In the genomic region with DNA sequence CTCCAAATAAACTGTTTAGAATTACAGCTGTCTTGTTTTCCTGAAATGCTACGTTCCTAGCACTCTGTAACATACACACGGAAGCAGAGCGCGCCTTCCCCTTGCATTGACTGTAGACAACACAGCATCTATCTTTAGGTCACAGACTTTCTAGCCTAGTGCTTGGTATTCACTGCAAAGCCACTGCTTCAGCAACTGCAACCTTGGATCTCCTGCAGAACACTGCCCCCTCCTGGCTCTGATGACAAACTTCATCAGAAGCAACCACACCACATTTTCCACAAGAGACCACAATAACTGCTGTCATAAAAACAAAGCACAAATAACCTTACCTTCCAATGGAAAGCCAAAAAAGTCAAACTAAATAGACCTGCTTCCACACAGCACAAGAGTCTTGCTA, we compare ENCODE assay signal across 8 mouse cellular contexts. TPM values are rescaled to one million over a fixed set of nuclear protein-coding genes. Genes with fewer than 3 reads are reported as not detected.
DNase-seq lines count a peak whose midpoint lies in the region; ATAC-seq and TF ChIP-seq lines count a peak whose summit lies in the region.

No protein-coding gene starts in this region.

- H3K4me2 ChIP-seq in kidney, postnatal 0 days (ENCODE audit: low read length) = no peak overlapping the region

- H3K9ac ChIP-seq in MEL (ENCODE audit: control insufficient read depth, low read depth, low read length, poor library complexity, severe bottlenecking) = no peak overlapping the region
- H3K9ac ChIP-seq in kidney, postnatal 0 days (ENCODE audit: low read depth, low read length) = no peak overlapping the region

- peaks cover 32% of the 10 kb centered on the region for H3K79me2 ChIP-seq in MEL (ENCODE audit: control insufficient read depth, insufficient read depth, low read length, poor library complexity)

- no peak for TF ChIP-seq POLR2A in MEL (IDR thresholded peaks at IDR 0.05; ENCODE audit: control insufficient read depth in 1 of 2, insufficient read depth in 1 of 2, low read depth in 1 of 2, low read length in 2 of 2, poor library complexity in 1 of 2)

- TF ChIP-seq RAD21 in MEL (IDR thresholded peaks at IDR 0.05; ENCODE audit: low read depth, low read length) = peak; percentile 45

- intact Hi-C loops in gastrocnemius, adult 2 months (cut with DNase I) = loop anchor here (1.0 to 5.0 kb wide), 2 partner anchors 95 to 368 kb away; no protein-coding TSS in a partner anchor

- peak; percentile 69 to 79 (median 72) for TF ChIP-seq CTCF in MEL (IDR thresholded peaks at IDR 0.05 in 2 of 3, conservative IDR thresholded peaks at IDR 0.05 in 1 of 3; ENCODE audit: control insufficient read depth in 1 of 3, insufficient read depth in 1 of 3, low read depth in 2 of 3, low read length in 3 of 3, poor library complexity in 1 of 3, severe bottlenecking in 1 of 3)
- peak; percentile 90 for TF ChIP-seq CTCF in gastrocnemius, adult 2 months (IDR thresholded peaks at IDR 0.05)
- peak; percentile 85 for TF ChIP-seq CTCF in kidney, postnatal 0 days (IDR thresholded peaks at IDR 0.05; ENCODE audit: low read depth)

- H3K27me3 ChIP-seq in MEL (ENCODE audit: control insufficient read depth in 1 of 2, insufficient read depth in 2 of 2, low read length in 2 of 2) = no peaks in the 10 kb centered on the region
- H3K27me3 ChIP-seq in kidney, postnatal 0 days (ENCODE audit: insufficient read depth, low read length) = no peaks in the 10 kb centered on the region

- no peak overlapping the region for H3K27ac ChIP-seq in MEL (ENCODE audit: control insufficient read depth, low read depth, low read length)
- no peak overlapping the region for H3K27ac ChIP-seq in gastrocnemius, adult 2 months
- no peak overlapping the region for H3K27ac ChIP-seq in kidney, postnatal 0 days

- no peak for DNase-seq in frontal cortex, postnatal 10 days (ENCODE audit: low spot score in 2 of 2)
- DNase-seq in MEL (ENCODE audit: low read depth, low spot score) = peak; percentile 80
- peak; percentile 65 for DNase-seq in cerebellum, adult 9-11 months
- DNase-seq in gastrocnemius, adult 2 months = peak; percentile 57
- peak; percentile 89 for DNase-seq in kidney, postnatal 0 days (ENCODE audit: low spot score)
- DNase-seq in lung, postnatal 14 days = peak; percentile 74
- DNase-seq in right cerebral cortex, adult 2 months (ENCODE audit: low spot score in 2 of 2) = peak; percentile 61 to 70

- no peak for TF ChIP-seq EP300 in MEL (IDR thresholded peaks at IDR 0.05; ENCODE audit: low read depth in 1 of 2, low read length in 2 of 2)

- no peaks in the 10 kb centered on the region for H3K4me1 ChIP-seq in MEL (ENCODE audit: control insufficient read depth in 1 of 2, insufficient read depth in 2 of 2, low read length in 2 of 2)
- 0 out of 2 replicates have a peak, but pooled peaks cover 3% of the 10 kb centered on the region for H3K4me1 ChIP-seq in kidney, postnatal 0 days (replicated peaks; ENCODE audit: insufficient read depth, low read length)

- H3K4me3 ChIP-seq in MEL (ENCODE audit: control insufficient read depth in 1 of 2, insufficient read depth in 1 of 2, low read depth in 2 of 2, low read length in 2 of 2) = no peak overlapping the region
- H3K4me3 ChIP-seq in gastrocnemius, adult 2 months = no peak overlapping the region
- H3K4me3 ChIP-seq in kidney, postnatal 0 days (replicated peaks; ENCODE audit: low read depth, low read length) = no peak overlapping the region

- WGBS in kidney, postnatal 0 days = 78% methylated on average over 4 of the region's 4 CpGs

- peak; percentile 76 for ATAC-seq in frontal cortex, adult (ENCODE audit: low TSS enrichment)
- no peak for ATAC-seq in kidney, postnatal 0 days (replicated peaks; ENCODE audit: low FRiP score, low read depth)

- no peaks in the 10 kb centered on the region for H3K9me3 ChIP-seq in MEL (replicated peaks; ENCODE audit: insufficient read depth, low read length)
- H3K9me3 ChIP-seq in kidney, postnatal 0 days (replicated peaks; ENCODE audit: low read length) = no peaks in the 10 kb centered on the region

- peaks cover 0 to 4% of the 10 kb centered on the region in 2 experiments; a peak in 2 of 4 replicates for H3K36me3 ChIP-seq in MEL (ENCODE audit: control insufficient read depth in 1 of 2, insufficient read depth in 2 of 2, low read length in 2 of 2)
- H3K36me3 ChIP-seq in kidney, postnatal 0 days (ENCODE audit: insufficient read depth, low read length) = no peaks in the 10 kb centered on the region

TF ChIP-seq in MEL, 35 proteins besides CTCF, POLR2A, EP300 and RAD21:
- TF ChIP-seq GABPA (IDR thresholded peaks at IDR 0.05; ENCODE audit: low read depth, low read length) = no peak
- TF ChIP-seq SMC3 (IDR thresholded peaks at IDR 0.05; ENCODE audit: low read depth, low read length) = peak; percentile 61

RNA-seq across cellular contexts. Expression of a gene that starts 17.2 kb away (rescaled TPM):
- 36.6 and 47.1 TPM in 2 replicates for total RNA-seq in MEL (2012; rRNA removed)
- 10 to 100 TPM in 1 of 2 experiments, not detected in 1; 41.8 TPM for polyA plus RNA-seq in MEL (2012; ENCODE audit: insufficient read depth in 1 of 2, insufficient read length in 2 of 2, low read depth in 1 of 2, low replicate concordance in 2 of 2, missing spikeins in 1 of 2)
- total RNA-seq in gastrocnemius, adult 2 months (2021) = 10 to 100 TPM; 16.0 to 22.6 TPM
- 58.3 and 62.8 TPM in 2 replicates for polyA plus RNA-seq in kidney, postnatal 0 days (2015; fragmentation: Nextera tagmentation; extraction: Ambion mirVana)

Comparison
In these comparisons a context has a peak if more than half of its experiments do, and no peak if none do; other contexts are left out.
1. DNase-seq: peak in MEL (single experiment), cerebellum, adult 9-11 months (single experiment), gastrocnemius, adult 2 months (single experiment), kidney, postnatal 0 days (single experiment), lung, postnatal 14 days (single experiment) and right cerebral cortex, adult 2 months (2 of 2); none in frontal cortex, postnatal 10 days (0 of 2).
2. Peak in every context shown above with its lines, with median percentiles within 50 percentile points of each other: CTCF ChIP-seq.